Mouse (Mus musculus) CH12.LX (cell line): ENCODE results near the gene Adamts16. TPM values are rescaled to one million over a fixed set of nuclear protein-coding genes. Genes with fewer than 3 reads are reported as not detected.
A peak's percentile ranks its signal among the peaks of the same experiment; 100 is the strongest.

Experiments used
- DNase-seq: peaks from one replicate; pipeline ENCODE4 v3.0.0-alpha.2; 2013; ENCODE audit errors: extremely low read depth
- H3K27ac ChIP-seq: 2 replicates; pipeline ENCODE4 v1.5.1; 2012; ENCODE audit warnings: low read depth, mild to moderate bottlenecking, control low read depth, moderate library complexity; ENCODE audit not compliant: insufficient read depth
- H3K27me3 ChIP-seq: replicated peaks from 2 replicates; pipeline ENCODE3; 2012; ENCODE audit warnings: inconsistent platforms
- H3K36me3 ChIP-seq, 2 experiments: replicated peaks in 1 of 2; 2 replicates each; pipeline versions ENCODE3 to v1.6.1; 2012; ENCODE audit warnings: inconsistent platforms in 1 of 2, low read length in 1 of 2, mild to moderate bottlenecking in 1 of 2, mixed read lengths in 1 of 2, moderate library complexity in 1 of 2; ENCODE audit not compliant: control insufficient read depth in 1 of 2, insufficient read depth in 1 of 2
- H3K4me1 ChIP-seq, 2 experiments: 2 replicates each; pipeline ENCODE4 v1.6.1; 2012; ENCODE audit warnings: inconsistent platforms in 1 of 2, moderate library complexity in 1 of 2; ENCODE audit not compliant: insufficient read depth in 2 of 2, control insufficient read depth in 1 of 2
- H3K4me2 ChIP-seq: 2 replicates; pipeline ENCODE4 v1.6.1; 2012; ENCODE audit warnings: low read depth, mild to moderate bottlenecking, control low read depth; ENCODE audit not compliant: poor library complexity, insufficient read depth, severe bottlenecking
- H3K4me3 ChIP-seq, 3 experiments: fragments of 150-350 bp in 1 of 3; sonication (generic) in 1 of 3; replicated peaks in 1 of 3; 2 replicates each; pipeline versions ENCODE3 to v1.5.1; 2011 to 2012; ENCODE audit warnings: low read depth in 2 of 3, low read length in 2 of 3, mild to moderate bottlenecking in 2 of 3, moderate library complexity in 2 of 3, control low read depth in 1 of 3, improper control_type of control experiment in 1 of 3, inconsistent platforms in 1 of 3, mixed read lengths in 1 of 3; ENCODE audit not compliant: poor library complexity in 1 of 3
- H3K79me2 ChIP-seq: replicated peaks from 2 replicates; pipeline ENCODE4 v1.6.1; 2012; ENCODE audit warnings: mild to moderate bottlenecking, moderate library complexity; ENCODE audit not compliant: control insufficient read depth, poor library complexity, insufficient read depth, severe bottlenecking; ENCODE audit errors: extremely low read depth
- H3K9ac ChIP-seq: 2 replicates; pipeline ENCODE4 v1.6.1; 2012; ENCODE audit warnings: low read depth, mild to moderate bottlenecking, control low read depth, moderate library complexity; ENCODE audit not compliant: insufficient read depth
- H3K9me3 ChIP-seq: replicated peaks from 2 replicates; pipeline ENCODE3; 2012; ENCODE audit warnings: low read length, inconsistent platforms, mixed read lengths
- BHLHE40 ChIP-seq: IDR thresholded peaks from 2 replicates; pipeline ENCODE4 v1.6.1; 2011; ENCODE audit warnings: mild to moderate bottlenecking, low read depth, low read length, improper control_type of control experiment
- CHD1 ChIP-seq: IDR thresholded peaks from 2 replicates; pipeline ENCODE4 v1.6.1; 2012; ENCODE audit warnings: low read depth, low read length, improper control_type of control experiment, inconsistent platforms
- ELF1 ChIP-seq: IDR thresholded peaks from 2 replicates; pipeline ENCODE4 v1.6.1; 2014; ENCODE audit warnings: low read depth, mild to moderate bottlenecking, inconsistent platforms, low read length, improper control_type of control experiment
- IRF4 ChIP-seq: IDR thresholded peaks from 2 replicates; pipeline ENCODE4 v1.6.1; 2014; ENCODE audit warnings: low read depth, mild to moderate bottlenecking, inconsistent platforms, low read length, improper control_type of control experiment
- JUN ChIP-seq: IDR thresholded peaks from 2 replicates; pipeline ENCODE4 v1.6.1; 2011; ENCODE audit warnings: low read depth, mild to moderate bottlenecking, low read length, improper control_type of control experiment, moderate library complexity; ENCODE audit not compliant: insufficient read depth
- KAT2A ChIP-seq: IDR thresholded peaks from 2 replicates; pipeline ENCODE4 v1.6.1; 2012; ENCODE audit warnings: low read length, improper control_type of control experiment, inconsistent platforms; ENCODE audit not compliant: insufficient replicate concordance
- MAFK ChIP-seq: IDR thresholded peaks from 2 replicates; pipeline ENCODE4 v1.6.1; 2011; ENCODE audit warnings: low read length, improper control_type of control experiment; ENCODE audit not compliant: insufficient replicate concordance
- MAX ChIP-seq: IDR thresholded peaks from 2 replicates; pipeline ENCODE4 v1.6.1; 2011; ENCODE audit warnings: low read length, improper control_type of control experiment
- MEF2A ChIP-seq: IDR thresholded peaks from 2 replicates; pipeline ENCODE4 v1.6.1; 2014; ENCODE audit warnings: low read depth, mild to moderate bottlenecking, inconsistent platforms, low read length, improper control_type of control experiment, borderline replicate concordance
- MXI1 ChIP-seq: IDR thresholded peaks from 2 replicates; pipeline ENCODE4 v1.6.1; 2011; ENCODE audit warnings: mild to moderate bottlenecking, low read depth, low read length, improper control_type of control experiment
- MYC ChIP-seq: IDR thresholded peaks from 2 replicates; pipeline ENCODE4 v1.6.1; 2011; ENCODE audit warnings: low read depth, mild to moderate bottlenecking, improper control_type of control experiment, low read length
- NELFE ChIP-seq: IDR thresholded peaks from 2 replicates; pipeline ENCODE4 v1.6.1; 2011; ENCODE audit warnings: low read depth, low read length, improper control_type of control experiment
- PAX5 ChIP-seq: IDR thresholded peaks from 2 replicates; pipeline ENCODE4 v1.6.1; 2012; ENCODE audit warnings: low read length, inconsistent platforms, mixed read lengths
- POLR2AphosphoS2 ChIP-seq: IDR thresholded peaks from 2 replicates; pipeline ENCODE4 v1.6.1; 2011; ENCODE audit warnings: low read depth, low read length, improper control_type of control experiment
- SMC3 ChIP-seq: IDR thresholded peaks from 2 replicates; pipeline ENCODE4 v1.6.1; 2011; ENCODE audit warnings: low read depth, low read length, improper control_type of control experiment
- TCF12 ChIP-seq: IDR thresholded peaks from 2 replicates; pipeline ENCODE4 v1.6.1; 2014; ENCODE audit warnings: low read depth, mild to moderate bottlenecking, inconsistent platforms, low read length, improper control_type of control experiment
- UBTF ChIP-seq: IDR thresholded peaks from 2 replicates; pipeline ENCODE4 v1.6.1; 2012; ENCODE audit warnings: low read depth, mild to moderate bottlenecking, inconsistent platforms, low read length, improper control_type of control experiment, moderate library complexity
- USF1 ChIP-seq: IDR thresholded peaks from 2 replicates; pipeline ENCODE4 v1.6.1; 2014; ENCODE audit warnings: low read depth, mild to moderate bottlenecking, inconsistent platforms, low read length, improper control_type of control experiment
- ZMIZ1 ChIP-seq: IDR thresholded peaks from 2 replicates; pipeline ENCODE4 v1.6.1; 2012; ENCODE audit warnings: low read depth, mild to moderate bottlenecking, inconsistent platforms, low read length, improper control_type of control experiment
- dilution Hi-C: fragments of 300-500 bp; cut with MboI; formaldehyde crosslinking; loops from 2 replicates; pipeline ENCODE4 v1.14.3; 2020; ENCODE audit warnings: low sequenced_read_pairs; ENCODE audit not compliant: extremely low pct_unique_long_range_greater_than_20kb, extremely low pct_ligation_motif_present
- in situ Hi-C: fragments of 300-500 bp; cut with MboI; formaldehyde crosslinking; loops from 3 replicates; pipeline ENCODE4 v1.14.3; 2019; ENCODE audit warnings: low sequenced_read_pairs, low pct_ligation_motif_present, low pct_unique_long_range_greater_than_20kb, mixed read lengths
- polyA plus RNA-seq: library from polyadenylated mRNA; unstranded; fragments of >175 nt; gene quantifications from 2 replicates; pipeline ENCODE4 v1.2.1, GENCODE M21; 2012; ENCODE audit warnings: low read depth; ENCODE audit not compliant: insufficient read length
- total RNA-seq, 2 experiments: library from RNA; depleted of rRNA; stranded (reverse); fragments of 300-350 nt in 1 of 2; fragments of >200 nt in 1 of 2; gene quantifications; 2 replicates each; pipeline ENCODE4 v1.2.3; 2012 to 2014

Adamts16 gene
- total and polyA plus RNA-seq, 3 experiments, result not detected

- no peak for DNase-seq
Measured at GRCm38 (mm10) chr13:70837571-70837970, 4.0 kb downstream of the Adamts16 start.

GRCm38 (mm10) chr13:70836246-70836645 lies 5.4 kb downstream of the Adamts16 start:
- TF ChIP-seq NELFE (no peak), JUN (no peak), KAT2A (no peak), ZMIZ1 (no peak), CHD1 (no peak), TCF12 (no peak), IRF4 (no peak), ELF1 (no peak), BHLHE40 (0 out of 2 replicates have a peak, but pooled peaks have one; percentile 11), MAFK (peak; percentile 60; the same call in 1 of the 2 replicates), USF1 (no peak)
- H3K9me3 ChIP-seq, result no peaks in the 10 kb centered on the region
- DNase-seq, result no peak
- no peak overlapping the region for H3K4me2 ChIP-seq
- H3K9ac ChIP-seq, result no peak overlapping the region
- dilution Hi-C loops (no loop called here), in situ Hi-C loops (loop anchor here (5.0 kb wide), 1 partner anchor 194 kb away; no protein-coding TSS in a partner anchor)
- peaks cover 0 to 14% of the 10 kb centered on the region in 2 experiments; a peak in 2 of 4 replicates for H3K4me1 ChIP-seq
- no peak overlapping the region for H3K27ac ChIP-seq
- H3K79me2 ChIP-seq, result no peaks in the 10 kb centered on the region
- peaks cover 1% of the 10 kb centered on the region for H3K27me3 ChIP-seq
- no peaks in the 10 kb centered on the region for H3K36me3 ChIP-seq
- no peak overlapping the region for H3K4me3 ChIP-seq

More at GRCm38 (mm10) chr13:70837571-70837970, 4.0 kb downstream of the Adamts16 start:
- Histone ChIP-seq H3K27me3 (peaks cover 2% of the 10 kb centered on the region), H3K36me3 (no peaks in the 10 kb centered on the region), H3K9ac (no peak overlapping the region), H3K4me3 (no peak overlapping the region), H3K4me2 (no peak overlapping the region), H3K79me2 (no peaks in the 10 kb centered on the region), H3K9me3 (no peaks in the 10 kb centered on the region), H3K4me1 (peaks cover 0 to 12% of the 10 kb centered on the region in 2 experiments; a peak in 2 of 4 replicates), H3K27ac (no peak overlapping the region)
- no peak for TF ChIP-seq SMC3
- TF ChIP-seq CHD1, result no peak
- in situ Hi-C loops (loop anchor here (5.0 kb wide), 1 partner anchor 195 kb away; no protein-coding TSS in a partner anchor), dilution Hi-C loops (no loop called here)

GRCm38 (mm10) chr13:70832593-70833138 lies 8.9 kb downstream of the Adamts16 start:
- Histone ChIP-seq H3K9me3 (no peaks in the 10 kb centered on the region), H3K79me2 (no peaks in the 10 kb centered on the region), H3K27me3 (no peaks in the 10 kb centered on the region), H3K4me2 (no peak overlapping the region), H3K9ac (no peak overlapping the region), H3K4me3 (no peak overlapping the region), H3K4me1 (peaks cover 3 to 15% of the 10 kb centered on the region in 2 experiments; a peak in 2 of 4 replicates), H3K36me3 (no peaks in the 10 kb centered on the region), H3K27ac (no peak overlapping the region)
- TF ChIP-seq MAFK (no peak), POLR2AphosphoS2 (no peak), MAX (no peak), MYC (no peak), PAX5 (no peak), MEF2A (no peak), UBTF (no peak), MXI1 (no peak)
- in situ Hi-C loops, result no loop called here
- peak; percentile 23 for DNase-seq
- dilution Hi-C loops, result no loop called here
